Mouse (Mus musculus) layer of hippocampus, postnatal 25 days (tissue): ENCODE data around the gene Tiam1. TPM values are rescaled to one million over a fixed set of nuclear protein-coding genes. Genes with fewer than 3 reads are reported as not detected.

Source experiments
- DNase-seq, 2 experiments: peaks; one replicate each; pipeline ENCODE4 v3.0.0; 2022; ENCODE audit warnings: mixed read lengths in 2 of 2, low spot score in 1 of 2; ENCODE audit errors: extremely low spot score in 1 of 2
- total RNA-seq, 2 experiments: library from RNA; stranded (reverse); gene quantifications; 2 replicates each; pipeline ENCODE4 v1.2.3; 2021

Gene Tiam1
- total RNA-seq, 2 experiments from 2014 or later, result 93.4 to 114 TPM

- DNase-seq, result no peak
These were observed 282.0 kb downstream of the Tiam1 start for GRCm38 (mm10) chr16:89861531-89861930.

GRCm38 (mm10) chr16:89860708-89861107 is 282.9 kb downstream of the Tiam1 start:
- DNase-seq, result no peak

- no peak for DNase-seq
These were observed 285.9 kb downstream of the Tiam1 start for GRCm38 (mm10) chr16:89857666-89858065.

- DNase-seq, result no peak
These were observed 288.8 kb downstream of the Tiam1 start for GRCm38 (mm10) chr16:89854731-89855130.

- DNase-seq, result no peak
These were observed 292.2 kb downstream of the Tiam1 start for GRCm38 (mm10) chr16:89851333-89851732.

GRCm38 (mm10) chr16:89848651-89849597 is 294.6 kb downstream of the Tiam1 start:
- DNase-seq, result no peak

- DNase-seq, result no peak
These were observed 295.4 kb downstream of the Tiam1 start for GRCm38 (mm10) chr16:89848179-89848578.

GRCm38 (mm10) chr16:89845461-89845860 is 298.1 kb downstream of the Tiam1 start:
- DNase-seq, result no peak

GRCm38 (mm10) chr16:89844580-89844979 is 299.0 kb downstream of the Tiam1 start:
- DNase-seq, result peak; percentile 39 to 40

GRCm38 (mm10) chr16:89841894-89842293 is 301.7 kb downstream of the Tiam1 start:
- no peak for DNase-seq

GRCm38 (mm10) chr16:89840361-89840760 is 303.2 kb downstream of the Tiam1 start:
- DNase-seq, result no peak

- DNase-seq, result no peak
These were observed 303.7 kb downstream of the Tiam1 start for GRCm38 (mm10) chr16:89839829-89840228.

- DNase-seq, result no peak
These were observed 306.5 kb downstream of the Tiam1 start for GRCm38 (mm10) chr16:89837096-89837495.

- no peak for DNase-seq
These were observed 308.0 kb downstream of the Tiam1 start for GRCm38 (mm10) chr16:89835551-89835950.

GRCm38 (mm10) chr16:89833011-89833410 is 310.6 kb downstream of the Tiam1 start:
- DNase-seq, result no peak

GRCm38 (mm10) chr16:89831172-89831571 is 312.4 kb downstream of the Tiam1 start:
- peak in 1 of 2 experiments; percentile 50 for DNase-seq

GRCm38 (mm10) chr16:89830221-89830648 is 313.3 kb downstream of the Tiam1 start:
- no peak for DNase-seq

- no peak for DNase-seq
These were observed 316.0 kb downstream of the Tiam1 start for GRCm38 (mm10) chr16:89827496-89828125.

GRCm38 (mm10) chr16:89825875-89826274 is 317.7 kb downstream of the Tiam1 start:
- DNase-seq, result no peak

- DNase-seq, result no peak
These were observed 320.7 kb downstream of the Tiam1 start for GRCm38 (mm10) chr16:89822882-89823281.

- DNase-seq, result no peak
These were observed 324.9 kb downstream of the Tiam1 start for GRCm38 (mm10) chr16:89818661-89819060.
